Mouse (Mus musculus): Measurements from ENCODE around the gene Tmx2.

GRCm38 (mm10) chr2:84714422-84714810 lies 35.5 kb upstream of the Tmx2 start:
- TF ChIP-seq POLR2A (IDR thresholded peaks at IDR 0.05; ENCODE audit: borderline replicate concordance, control insufficient read depth, low read depth, low read length) (no peak), CTCF (IDR thresholded peaks at IDR 0.05; ENCODE audit: control insufficient read depth, insufficient read depth, low read length) (no peak)

Data from bone marrow, adult 2 months (tissue).